Mouse (Mus musculus) lung, adult 10 weeks (tissue): Measurements from ENCODE around the gene Ednrb. TPM values are rescaled to one million over a fixed set of nuclear protein-coding genes. Genes with fewer than 3 reads are reported as not detected.

Experiments
- polyA plus RNA-seq: library from polyadenylated mRNA; stranded (reverse); fragments of 350-450 nt; fragmentation: Illumina TruSeq; extraction: RNeasy Lipid Tissue Mini Kit (QIAGEN cat#74804); gene quantifications from one replicate; pipeline ENCODE4 v1.2.3, GENCODE M21; 2014; ENCODE audit warnings: low read depth, low replicate concordance; ENCODE audit not compliant: insufficient read depth

The Ednrb gene
- 29.8 TPM for polyA plus RNA-seq

DNA sequence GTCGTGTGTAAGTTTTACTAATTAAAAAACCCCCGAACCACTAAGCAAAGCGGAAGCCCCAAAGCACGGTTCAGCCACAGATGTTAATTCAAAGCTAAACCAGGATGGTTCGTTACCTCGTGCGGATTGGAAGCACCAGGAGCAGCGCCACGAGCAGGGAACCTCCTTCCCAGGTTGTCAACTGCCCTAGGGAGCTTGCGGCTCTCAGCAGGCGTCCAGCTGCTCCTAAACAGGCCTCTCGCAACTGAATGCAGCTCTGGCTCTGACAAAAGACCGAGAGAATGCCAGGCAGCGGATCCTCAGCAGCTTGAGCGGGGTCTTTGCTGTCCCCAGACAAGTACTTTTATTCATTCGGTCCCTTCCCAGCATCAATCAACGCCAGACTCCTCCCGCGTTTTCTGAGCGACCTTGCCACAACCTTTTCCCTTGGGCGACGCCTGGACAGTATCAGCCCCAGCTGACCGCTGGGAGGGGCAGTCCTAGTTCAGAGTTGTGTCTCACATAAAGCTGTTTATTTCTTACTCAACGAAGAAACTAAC is at the start of gene Ednrb:
TSS of gene Ednrb (minus strand) at position 392 of the 539 bp plus-strand sequence.

Other genes with a start within 250 kb of the Ednrb start
- 2.8 TPM for gene Slain1, start 194.2 kb downstream of the Ednrb start, polyA plus RNA-seq